Mouse (Mus musculus): ENCODE measurements around the gene Slc46a2. TPM values are rescaled to one million over a fixed set of nuclear protein-coding genes. Genes with fewer than 3 reads are reported as not detected.
A peak's percentile ranks its signal among the peaks of the same experiment; 100 is the strongest.

The Slc46a2 gene
- polyA plus RNA-seq, 1 experiment: 28.3 TPM

DNA sequence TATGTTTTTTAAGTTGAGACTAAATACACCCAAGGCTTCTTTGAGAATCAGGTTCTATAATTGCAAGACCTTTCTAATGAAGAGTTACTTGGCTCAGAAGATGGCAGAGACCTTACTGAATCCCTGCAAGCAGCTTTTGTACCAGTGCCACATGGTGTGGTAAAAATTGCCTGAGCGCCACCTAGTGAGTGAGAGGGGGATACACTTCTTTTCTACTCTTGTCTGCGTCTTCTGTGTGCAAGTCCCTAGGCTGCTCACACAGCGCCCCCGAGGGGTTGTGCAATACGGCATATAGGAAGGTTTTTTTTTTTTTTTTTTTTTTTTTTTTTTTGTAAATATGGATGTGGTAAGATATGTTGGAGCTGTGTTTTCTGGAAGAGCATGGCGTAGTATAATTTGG lies 13.5 kb upstream of the Slc46a2 start:
- no peak overlapping the region for H3K27ac ChIP-seq (ENCODE audit: control insufficient read depth, insufficient read depth, low read length)
- TF ChIP-seq POLR2A (IDR thresholded peaks at IDR 0.05; ENCODE audit: control insufficient read depth, extremely low read depth, insufficient read depth, low read length, poor library complexity) (no peak), CTCF (IDR thresholded peaks at IDR 0.05; ENCODE audit: borderline replicate concordance, control insufficient read depth, extremely low read depth, insufficient read depth, low read length, poor library complexity) (peak; percentile 54; the same call in 1 of the 2 replicates)
- DNase-seq: peak; percentile 84
- peaks cover 12% of the 10 kb centered on the region for H3K4me1 ChIP-seq (replicated peaks; ENCODE audit: control insufficient read depth, insufficient read depth, low read length)
- H3K36me3 ChIP-seq (ENCODE audit: control insufficient read depth, insufficient read depth, low read length): no peaks in the 10 kb centered on the region
- no peaks in the 10 kb centered on the region for H3K27me3 ChIP-seq (ENCODE audit: control insufficient read depth, insufficient read depth, low read length)
- whole genome bisulfite sequencing: 4% methylated on average over 6 of the region's 6 CpGs
- no peak overlapping the region for H3K4me3 ChIP-seq (ENCODE audit: control insufficient read depth, insufficient read depth, low read length)

DNA sequence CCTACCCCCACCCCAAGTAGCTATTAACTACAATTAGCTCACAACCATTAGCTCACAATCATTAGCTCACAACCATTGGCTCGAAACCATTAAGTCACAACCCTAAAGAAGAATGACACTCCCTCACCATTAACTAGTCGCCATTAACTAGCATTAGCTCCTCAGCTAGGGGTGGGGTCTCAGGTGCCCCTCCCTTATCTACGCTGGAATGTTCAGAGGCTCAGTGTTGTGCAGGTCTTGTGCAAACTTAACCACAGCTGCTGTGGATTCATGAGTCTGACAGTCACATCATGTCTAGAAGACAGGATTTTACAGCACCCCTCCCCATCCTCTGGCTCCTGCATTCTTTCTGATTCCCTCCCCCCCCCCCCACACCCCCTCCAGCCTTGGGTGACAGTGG lies 12.8 kb upstream of the Slc46a2 start:
- H3K27me3 ChIP-seq (ENCODE audit: control insufficient read depth, insufficient read depth, low read length): no peaks in the 10 kb centered on the region
- DNase-seq: no peak
- no peak overlapping the region for H3K27ac ChIP-seq (ENCODE audit: control insufficient read depth, insufficient read depth, low read length)
- peaks cover 12% of the 10 kb centered on the region for H3K4me1 ChIP-seq (replicated peaks; ENCODE audit: control insufficient read depth, insufficient read depth, low read length)
- no peak for TF ChIP-seq POLR2A (IDR thresholded peaks at IDR 0.05; ENCODE audit: control insufficient read depth, extremely low read depth, insufficient read depth, low read length, poor library complexity)
- no peak for TF ChIP-seq CTCF (IDR thresholded peaks at IDR 0.05; ENCODE audit: borderline replicate concordance, control insufficient read depth, extremely low read depth, insufficient read depth, low read length, poor library complexity)
- 90% methylated on average over 3 of the region's 3 CpGs for WGBS
- H3K36me3 ChIP-seq (ENCODE audit: control insufficient read depth, insufficient read depth, low read length): no peaks in the 10 kb centered on the region
- no peak overlapping the region for H3K4me3 ChIP-seq (ENCODE audit: control insufficient read depth, insufficient read depth, low read length)

- Histone ChIP-seq H3K4me1 (replicated peaks; ENCODE audit: control insufficient read depth, insufficient read depth, low read length) (peaks cover 12% of the 10 kb centered on the region), H3K27ac (ENCODE audit: control insufficient read depth, insufficient read depth, low read length) (peak overlapping the region; percentile 48; the same call in 1 of the 2 replicates)
- peak; percentile 37 for DNase-seq
Measured at GRCm38 (mm10) chr4:59925082-59925481, 10.2 kb upstream of the Slc46a2 start.

DNA sequence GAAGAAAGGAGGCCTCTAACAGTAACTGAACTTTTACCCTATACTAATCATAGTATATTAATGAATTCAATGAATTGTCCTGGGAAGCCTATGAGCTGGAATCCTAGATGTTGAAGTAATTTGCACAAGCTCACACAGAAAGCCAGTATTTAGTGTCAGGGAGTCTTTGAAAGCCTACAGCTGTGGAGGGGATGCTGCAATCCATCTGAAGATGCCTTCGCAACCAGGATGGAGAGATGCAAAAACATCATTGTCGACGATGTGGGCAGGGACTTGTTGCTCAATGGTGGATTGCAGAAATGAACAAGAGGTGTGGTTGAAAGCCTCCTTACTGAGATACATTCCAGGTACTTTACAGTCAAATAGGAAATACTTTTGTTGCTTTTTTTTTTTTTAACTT lies 3.1 kb upstream of the Slc46a2 start:
- WGBS: 97% methylated on average over 3 of the region's 3 CpGs
- Histone ChIP-seq H3K36me3 (ENCODE audit: control insufficient read depth, insufficient read depth, low read length) (no peaks in the 10 kb centered on the region), H3K4me3 (ENCODE audit: control insufficient read depth, insufficient read depth, low read length) (no peak overlapping the region), H3K27ac (ENCODE audit: control insufficient read depth, insufficient read depth, low read length) (no peak overlapping the region), H3K27me3 (ENCODE audit: control insufficient read depth, insufficient read depth, low read length) (no peaks in the 10 kb centered on the region), H3K4me1 (replicated peaks; ENCODE audit: control insufficient read depth, insufficient read depth, low read length) (no peaks in the 10 kb centered on the region)
- no peak for DNase-seq
- TF ChIP-seq POLR2A (IDR thresholded peaks at IDR 0.05; ENCODE audit: control insufficient read depth, extremely low read depth, insufficient read depth, low read length, poor library complexity) (no peak), CTCF (IDR thresholded peaks at IDR 0.05; ENCODE audit: borderline replicate concordance, control insufficient read depth, extremely low read depth, insufficient read depth, low read length, poor library complexity) (no peak)

More at GRCm38 (mm10) chr4:59925082-59925481, 10.2 kb upstream of the Slc46a2 start:
- 41% methylated on average over 9 of the region's 9 CpGs for WGBS
- no peaks in the 10 kb centered on the region for H3K36me3 ChIP-seq (ENCODE audit: control insufficient read depth, insufficient read depth, low read length)
- no peak for TF ChIP-seq POLR2A (IDR thresholded peaks at IDR 0.05; ENCODE audit: control insufficient read depth, extremely low read depth, insufficient read depth, low read length, poor library complexity)
- TF ChIP-seq CTCF (IDR thresholded peaks at IDR 0.05; ENCODE audit: borderline replicate concordance, control insufficient read depth, extremely low read depth, insufficient read depth, low read length, poor library complexity): no peak
- no peaks in the 10 kb centered on the region for H3K27me3 ChIP-seq (ENCODE audit: control insufficient read depth, insufficient read depth, low read length)
- no peak overlapping the region for H3K4me3 ChIP-seq (ENCODE audit: control insufficient read depth, insufficient read depth, low read length)

GRCm38 (mm10) chr4:59908785-59909184 lies 6.1 kb downstream of the Slc46a2 start:
- no peaks in the 10 kb centered on the region for H3K36me3 ChIP-seq (ENCODE audit: control insufficient read depth, insufficient read depth, low read length)
- DNase-seq: no peak
- TF ChIP-seq POLR2A (IDR thresholded peaks at IDR 0.05; ENCODE audit: control insufficient read depth, extremely low read depth, insufficient read depth, low read length, poor library complexity) (no peak), CTCF (IDR thresholded peaks at IDR 0.05; ENCODE audit: borderline replicate concordance, control insufficient read depth, extremely low read depth, insufficient read depth, low read length, poor library complexity) (no peak)
- H3K4me1 ChIP-seq (replicated peaks; ENCODE audit: control insufficient read depth, insufficient read depth, low read length): no peaks in the 10 kb centered on the region
- 97% methylated on average over 2 of the region's 2 CpGs for WGBS
- no peak overlapping the region for H3K4me3 ChIP-seq (ENCODE audit: control insufficient read depth, insufficient read depth, low read length)
- no peak overlapping the region for H3K27ac ChIP-seq (ENCODE audit: control insufficient read depth, insufficient read depth, low read length)
- H3K27me3 ChIP-seq (ENCODE audit: control insufficient read depth, insufficient read depth, low read length): no peaks in the 10 kb centered on the region

DNA sequence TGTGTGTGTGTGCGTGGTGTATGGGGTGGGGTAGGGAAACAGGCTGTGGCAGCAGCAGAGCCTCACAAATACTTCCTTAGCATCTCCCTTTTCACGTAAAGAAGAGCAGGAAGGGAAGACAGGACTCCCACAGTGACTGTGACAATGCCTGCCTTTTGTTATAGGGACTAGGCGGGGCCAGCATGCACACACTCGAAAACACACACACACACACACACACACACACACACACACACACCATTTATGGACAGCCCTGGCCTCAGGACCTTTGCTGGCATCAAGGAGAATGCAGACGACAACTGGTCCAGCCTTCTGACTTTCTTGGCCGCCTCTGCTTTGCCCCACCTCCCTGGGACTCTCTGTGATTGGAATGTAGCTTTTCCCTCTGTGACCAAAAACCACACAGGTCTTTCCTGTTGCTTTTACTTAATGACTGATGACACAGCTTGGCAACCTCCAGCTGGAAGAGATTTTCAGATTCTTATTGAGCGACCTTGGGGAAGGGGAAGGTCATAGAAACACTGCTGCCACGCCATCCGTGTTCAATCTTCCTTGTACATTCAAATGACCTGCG lies 7.1 kb downstream of the Slc46a2 start:
- Histone ChIP-seq H3K36me3 (ENCODE audit: control insufficient read depth, insufficient read depth, low read length) (no peaks in the 10 kb centered on the region), H3K4me3 (ENCODE audit: control insufficient read depth, insufficient read depth, low read length) (no peak overlapping the region), H3K4me1 (replicated peaks; ENCODE audit: control insufficient read depth, insufficient read depth, low read length) (no peaks in the 10 kb centered on the region), H3K27ac (ENCODE audit: control insufficient read depth, insufficient read depth, low read length) (no peak overlapping the region), H3K27me3 (ENCODE audit: control insufficient read depth, insufficient read depth, low read length) (no peaks in the 10 kb centered on the region)
- DNase-seq: no peak
- no peak for TF ChIP-seq POLR2A (IDR thresholded peaks at IDR 0.05; ENCODE audit: control insufficient read depth, extremely low read depth, insufficient read depth, low read length, poor library complexity)
- TF ChIP-seq CTCF (IDR thresholded peaks at IDR 0.05; ENCODE audit: borderline replicate concordance, control insufficient read depth, extremely low read depth, insufficient read depth, low read length, poor library complexity): no peak
- WGBS: 73% methylated on average over 10 of the region's 10 CpGs

DNA sequence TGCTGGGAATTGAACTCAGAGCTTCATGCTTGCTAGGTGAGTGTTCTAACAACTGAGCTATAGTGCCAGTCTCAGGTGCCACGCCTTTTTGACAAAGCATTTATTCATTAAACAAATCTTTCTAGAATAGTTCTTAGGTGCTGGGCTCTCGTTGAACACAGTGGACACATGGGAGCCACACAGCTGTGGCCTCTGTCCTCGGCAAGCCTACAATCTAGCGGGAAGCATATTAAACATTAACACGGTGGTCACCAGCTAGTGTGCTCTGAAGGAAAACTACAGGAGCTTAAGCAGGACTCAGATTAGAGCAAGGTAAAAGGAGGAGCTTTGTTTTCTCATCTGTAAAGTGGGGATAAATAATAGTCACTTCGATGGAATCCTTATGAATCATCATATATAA lies 7.8 kb downstream of the Slc46a2 start:
- Histone ChIP-seq H3K27ac (ENCODE audit: control insufficient read depth, insufficient read depth, low read length) (no peak overlapping the region), H3K27me3 (ENCODE audit: control insufficient read depth, insufficient read depth, low read length) (no peaks in the 10 kb centered on the region), H3K36me3 (ENCODE audit: control insufficient read depth, insufficient read depth, low read length) (no peaks in the 10 kb centered on the region), H3K4me1 (replicated peaks; ENCODE audit: control insufficient read depth, insufficient read depth, low read length) (no peaks in the 10 kb centered on the region), H3K4me3 (ENCODE audit: control insufficient read depth, insufficient read depth, low read length) (no peak overlapping the region)
- 94% methylated on average over 6 of the region's 6 CpGs for WGBS
- TF ChIP-seq CTCF (IDR thresholded peaks at IDR 0.05; ENCODE audit: borderline replicate concordance, control insufficient read depth, extremely low read depth, insufficient read depth, low read length, poor library complexity) (no peak), POLR2A (IDR thresholded peaks at IDR 0.05; ENCODE audit: control insufficient read depth, extremely low read depth, insufficient read depth, low read length, poor library complexity) (no peak)
- no peak for DNase-seq

Data from thymus, adult 2 months (tissue).